Mouse (Mus musculus) limb, embryonic 10.5 days (tissue): ENCODE data around the gene Rpl38. TPM values are rescaled to one million over a fixed set of nuclear protein-coding genes. Genes with fewer than 3 reads are reported as not detected.

ENCODE experiments used
- DNase-seq: peaks from one replicate; pipeline ENCODE4 v3.0.0-alpha.2; 2017; ENCODE audit warnings: low spot score
- H3K27ac ChIP-seq: fragments of 300-500 bp; sonication (generic); 2 replicates; pipeline ENCODE4 v1.5.1; 2016; ENCODE audit warnings: mild to moderate bottlenecking
- H3K27me3 ChIP-seq: fragments of 300-500 bp; sonication (generic); 2 replicates; pipeline ENCODE4 v1.6.1; 2016; ENCODE audit warnings: low read depth, mild to moderate bottlenecking; ENCODE audit not compliant: poor library complexity, severe bottlenecking
- H3K36me3 ChIP-seq: fragments of 300-500 bp; sonication (generic); 2 replicates; pipeline ENCODE4 v1.6.1; 2016; ENCODE audit warnings: mild to moderate bottlenecking, moderate library complexity
- H3K4me1 ChIP-seq: fragments of 300-500 bp; sonication (generic); 2 replicates; pipeline ENCODE4 v1.6.1; 2016
- H3K4me3 ChIP-seq: fragments of 300-500 bp; sonication (generic); 2 replicates; pipeline ENCODE4 v1.5.1; 2016; ENCODE audit warnings: mild to moderate bottlenecking, moderate library complexity
- H3K9me3 ChIP-seq: fragments of 300-500 bp; sonication (generic); replicated peaks from 2 replicates; pipeline ENCODE4 v1.6.1; 2016; ENCODE audit warnings: mild to moderate bottlenecking
- WGBS: fragments of 180-500 bp; shearing (Covaris S2); methylation state at CpG from one replicate; pipeline ENCODE4 v1.1.7; 2016; 5-methylcytosine and 5-hydroxymethylcytosine counted together
- polyA plus RNA-seq: library from polyadenylated mRNA; unstranded; fragments of >200 nt; fragmentation: Nextera tagmentation; extraction: Ambion mirVana; gene quantifications from 2 replicates; pipeline ENCODE4 v1.2.1, GENCODE M21; 2016

Gene Rpl38
- polyA plus RNA-seq, 1 experiment from 2014 or later = 966 TPM

DNA sequence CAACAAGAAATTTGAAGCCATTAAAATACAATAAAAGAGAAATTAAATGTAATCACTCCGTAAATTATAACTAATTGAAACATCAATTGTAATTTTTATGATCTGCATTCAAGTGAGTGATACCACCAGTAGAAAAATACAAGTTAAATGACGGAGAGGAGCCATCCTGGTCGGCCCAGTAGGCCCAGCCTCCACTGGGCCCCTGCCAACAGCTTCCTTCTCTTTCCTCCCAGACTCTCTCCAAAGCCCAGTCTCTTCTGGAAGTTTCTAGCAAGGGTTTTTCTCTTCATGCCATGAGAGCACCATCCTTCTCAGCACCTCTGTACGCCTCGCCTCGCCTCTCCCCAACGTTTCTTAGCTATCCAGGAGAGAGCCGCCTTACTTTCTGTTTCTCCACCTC is 27.2 kb upstream of the Rpl38 start:
- WGBS = 89% methylated on average over 8 of the region's 8 CpGs
- DNase-seq = no peak
- Histone ChIP-seq H3K4me1 (peaks cover 63% of the 10 kb centered on the region), H3K9me3 (no peaks in the 10 kb centered on the region), H3K27ac (0 out of 2 replicates have a peak overlapping the region, but pooled peaks have one; percentile 50), H3K36me3 (no peaks in the 10 kb centered on the region), H3K27me3 (peaks cover 21% of the 10 kb centered on the region), H3K4me3 (no peak overlapping the region)

- WGBS = 71% methylated on average over 12 of the region's 12 CpGs
- Histone ChIP-seq H3K9me3 (no peaks in the 10 kb centered on the region), H3K27me3 (peaks cover 16% of the 10 kb centered on the region), H3K4me1 (peaks cover 52% of the 10 kb centered on the region), H3K4me3 (no peak overlapping the region), H3K36me3 (no peaks in the 10 kb centered on the region), H3K27ac (peak overlapping the region; percentile 71)
- no peak for DNase-seq
These were observed 26.1 kb upstream of the Rpl38 start for GRCm38 (mm10) chr11:114642184-114642583.

DNA sequence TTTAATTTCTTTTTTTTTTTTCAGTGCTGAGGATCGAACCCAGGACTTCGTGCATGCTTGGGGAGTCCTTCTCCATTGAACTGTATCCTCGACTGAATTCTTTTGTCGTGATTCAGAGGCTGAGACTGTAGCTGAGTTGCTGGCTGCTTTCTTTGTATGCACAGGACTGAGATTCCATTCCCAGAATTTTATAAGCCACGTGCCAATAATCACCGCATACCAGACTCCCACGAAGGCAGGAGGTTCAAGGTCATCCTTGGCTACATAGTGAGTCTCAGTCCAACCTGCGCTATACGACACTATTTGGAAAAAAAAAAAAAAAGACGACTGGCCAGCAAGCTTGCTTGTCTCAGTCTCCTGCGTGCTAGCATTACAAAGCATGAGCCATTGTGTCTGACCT is 25.4 kb upstream of the Rpl38 start:
- H3K4me3 ChIP-seq = no peak overlapping the region
- no peak for DNase-seq
- no peaks in the 10 kb centered on the region for H3K36me3 ChIP-seq
- peaks cover 45% of the 10 kb centered on the region for H3K4me1 ChIP-seq
- 87% methylated on average over 11 of the region's 11 CpGs for WGBS
- H3K9me3 ChIP-seq = no peaks in the 10 kb centered on the region
- H3K27ac ChIP-seq = no peak overlapping the region
- H3K27me3 ChIP-seq = peaks cover 9% of the 10 kb centered on the region

- no peaks in the 10 kb centered on the region; the same call in 1 of the 2 replicates for H3K27me3 ChIP-seq
- no peak overlapping the region for H3K27ac ChIP-seq
- peaks cover 34% of the 10 kb centered on the region for H3K4me1 ChIP-seq
- no peaks in the 10 kb centered on the region for H3K36me3 ChIP-seq
- no peak overlapping the region for H3K4me3 ChIP-seq
- 54% methylated on average over 2 of the region's 2 CpGs for WGBS
- H3K9me3 ChIP-seq = no peaks in the 10 kb centered on the region
- DNase-seq = no peak
These were observed 24.2 kb upstream of the Rpl38 start for GRCm38 (mm10) chr11:114644122-114644521.

GRCm38 (mm10) chr11:114649510-114649909 is 18.8 kb upstream of the Rpl38 start:
- H3K36me3 ChIP-seq = no peaks in the 10 kb centered on the region
- H3K27me3 ChIP-seq = no peaks in the 10 kb centered on the region
- no peak for DNase-seq
- H3K27ac ChIP-seq = no peak overlapping the region
- H3K4me1 ChIP-seq = no peaks in the 10 kb centered on the region; the same call in 1 of the 2 replicates
- 62% methylated on average over 4 of the region's 4 CpGs for WGBS
- H3K4me3 ChIP-seq = no peak overlapping the region
- H3K9me3 ChIP-seq = no peaks in the 10 kb centered on the region

DNA sequence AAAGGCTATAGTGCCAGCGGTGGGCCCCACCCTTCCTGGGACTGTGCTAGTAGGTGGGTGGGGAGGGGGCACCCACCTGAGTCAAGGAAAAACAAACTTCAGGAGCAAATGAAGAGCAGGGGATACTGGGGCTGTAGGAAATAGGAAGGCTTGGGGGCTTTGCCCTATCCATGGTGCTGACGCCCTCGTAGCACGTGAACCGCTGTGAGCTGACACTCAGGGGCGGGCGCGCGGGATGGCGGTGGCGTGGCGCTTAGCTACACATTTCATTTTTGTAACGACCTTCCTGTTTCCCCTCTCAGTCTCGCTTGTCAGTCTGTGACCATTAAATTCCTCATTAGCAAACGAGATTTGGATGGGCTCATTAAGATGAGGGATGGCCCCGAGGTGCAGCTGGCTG is 15.8 kb upstream of the Rpl38 start:
- H3K4me3 ChIP-seq = no peak overlapping the region
- no peaks in the 10 kb centered on the region for H3K9me3 ChIP-seq
- WGBS = 5% methylated on average over 16 of the region's 16 CpGs
- H3K4me1 ChIP-seq = no peaks in the 10 kb centered on the region; the same call in 1 of the 2 replicates
- no peak overlapping the region for H3K27ac ChIP-seq
- no peaks in the 10 kb centered on the region for H3K36me3 ChIP-seq
- DNase-seq = peak; percentile 76
- peaks cover 10% of the 10 kb centered on the region; the same call in 1 of the 2 replicates for H3K27me3 ChIP-seq

DNA sequence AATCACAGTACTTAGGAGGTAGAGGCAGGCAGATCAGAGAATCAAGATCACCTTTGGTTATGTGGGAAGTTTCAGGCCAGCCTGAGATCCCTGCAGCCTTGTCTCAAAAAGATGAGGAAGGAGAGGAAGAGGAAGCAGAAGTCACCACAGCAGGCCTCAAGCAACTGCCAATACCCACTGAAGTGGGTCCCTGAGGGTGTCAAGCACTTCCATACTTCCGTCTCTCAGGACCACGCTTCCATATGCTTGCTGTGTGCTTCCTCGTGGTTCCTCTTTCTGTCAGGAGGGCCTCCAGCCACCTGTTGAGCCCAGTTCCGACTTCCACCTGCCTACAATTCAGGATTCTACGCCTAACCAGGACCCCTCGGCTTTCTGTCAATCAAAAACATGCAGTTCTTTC is 14.7 kb upstream of the Rpl38 start:
- Histone ChIP-seq H3K27ac (no peak overlapping the region), H3K4me3 (no peak overlapping the region), H3K36me3 (no peaks in the 10 kb centered on the region), H3K27me3 (peaks cover 11% of the 10 kb centered on the region; the same call in 1 of the 2 replicates), H3K9me3 (no peaks in the 10 kb centered on the region), H3K4me1 (no peaks in the 10 kb centered on the region; the same call in 1 of the 2 replicates)
- no peak for DNase-seq
- WGBS = 84% methylated on average over 6 of the region's 6 CpGs

DNA sequence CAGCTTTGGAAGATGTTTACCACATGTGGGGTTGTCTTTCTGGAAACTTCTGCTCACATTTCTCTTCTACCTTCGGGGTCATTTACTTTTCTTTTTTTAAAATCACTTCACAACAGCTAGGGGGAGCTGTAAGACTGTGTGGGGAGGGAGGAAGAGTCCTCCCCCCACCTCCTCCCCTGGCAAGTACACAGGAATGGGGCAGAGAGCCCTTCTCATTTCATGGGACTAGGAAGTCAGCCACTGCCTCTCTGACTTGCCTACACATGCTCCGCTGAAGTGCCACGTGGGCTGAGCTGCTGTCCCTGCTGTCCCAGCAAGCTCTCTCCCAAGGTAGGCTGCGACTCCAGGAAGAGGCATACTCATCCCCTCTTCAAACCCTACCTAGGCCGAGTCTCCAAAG is 13.8 kb upstream of the Rpl38 start:
- Histone ChIP-seq H3K36me3 (no peaks in the 10 kb centered on the region), H3K27me3 (peaks cover 11% of the 10 kb centered on the region; the same call in 1 of the 2 replicates), H3K4me1 (no peaks in the 10 kb centered on the region; the same call in 1 of the 2 replicates), H3K4me3 (no peak overlapping the region), H3K27ac (no peak overlapping the region), H3K9me3 (no peaks in the 10 kb centered on the region)
- 67% methylated on average over 5 of the region's 5 CpGs for WGBS
- no peak for DNase-seq

GRCm38 (mm10) chr11:114655350-114656008 is 12.8 kb upstream of the Rpl38 start:
- no peak for DNase-seq
- Histone ChIP-seq H3K36me3 (no peaks in the 10 kb centered on the region), H3K4me3 (no peak overlapping the region), H3K27ac (no peak overlapping the region), H3K4me1 (no peaks in the 10 kb centered on the region; the same call in 1 of the 2 replicates), H3K27me3 (peaks cover 11% of the 10 kb centered on the region; the same call in 1 of the 2 replicates), H3K9me3 (no peaks in the 10 kb centered on the region)
- 86% methylated on average over 7 of the region's 7 CpGs for WGBS

GRCm38 (mm10) chr11:114656994-114657644 is 11.2 kb upstream of the Rpl38 start:
- Histone ChIP-seq H3K27ac (no peak overlapping the region), H3K36me3 (no peaks in the 10 kb centered on the region), H3K4me1 (no peaks in the 10 kb centered on the region; the same call in 1 of the 2 replicates), H3K4me3 (no peak overlapping the region), H3K9me3 (no peaks in the 10 kb centered on the region), H3K27me3 (peaks cover 11% of the 10 kb centered on the region; the same call in 1 of the 2 replicates)
- 37% methylated on average over 27 of the region's 27 CpGs for WGBS
- DNase-seq = no peak

- H3K27me3 ChIP-seq = peaks cover 11% of the 10 kb centered on the region; the same call in 1 of the 2 replicates
- H3K4me1 ChIP-seq = no peaks in the 10 kb centered on the region
- H3K9me3 ChIP-seq = no peaks in the 10 kb centered on the region
- H3K4me3 ChIP-seq = no peak overlapping the region
- 20% methylated on average over 7 of the region's 7 CpGs for WGBS
- no peak overlapping the region for H3K27ac ChIP-seq
- DNase-seq = peak; percentile 84
- no peaks in the 10 kb centered on the region for H3K36me3 ChIP-seq
These were observed 10.6 kb upstream of the Rpl38 start for GRCm38 (mm10) chr11:114657737-114658136.

DNA sequence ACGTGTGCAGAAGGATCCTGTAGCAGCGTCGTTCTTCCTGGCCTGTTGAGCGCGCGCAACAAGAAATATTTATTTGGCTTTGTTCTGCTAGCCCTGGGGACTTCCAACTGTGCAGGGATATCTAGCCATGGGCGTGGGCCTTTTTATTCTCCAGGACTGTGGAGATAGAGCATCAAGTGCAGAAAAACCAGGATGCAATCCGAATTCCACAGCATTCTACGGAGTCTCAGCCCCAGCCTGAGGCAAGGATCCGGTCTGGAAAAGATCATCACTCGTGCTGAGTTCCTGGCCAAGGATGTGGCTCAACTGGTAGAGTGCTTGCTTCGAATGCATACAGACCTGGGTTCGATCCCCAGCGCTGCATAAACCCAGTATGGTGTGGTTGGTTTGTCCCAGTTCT is 6.2 kb upstream of the Rpl38 start:
- no peaks in the 10 kb centered on the region for H3K9me3 ChIP-seq
- H3K36me3 ChIP-seq = no peaks in the 10 kb centered on the region
- 89% methylated on average over 14 of the region's 14 CpGs for WGBS

DNA sequence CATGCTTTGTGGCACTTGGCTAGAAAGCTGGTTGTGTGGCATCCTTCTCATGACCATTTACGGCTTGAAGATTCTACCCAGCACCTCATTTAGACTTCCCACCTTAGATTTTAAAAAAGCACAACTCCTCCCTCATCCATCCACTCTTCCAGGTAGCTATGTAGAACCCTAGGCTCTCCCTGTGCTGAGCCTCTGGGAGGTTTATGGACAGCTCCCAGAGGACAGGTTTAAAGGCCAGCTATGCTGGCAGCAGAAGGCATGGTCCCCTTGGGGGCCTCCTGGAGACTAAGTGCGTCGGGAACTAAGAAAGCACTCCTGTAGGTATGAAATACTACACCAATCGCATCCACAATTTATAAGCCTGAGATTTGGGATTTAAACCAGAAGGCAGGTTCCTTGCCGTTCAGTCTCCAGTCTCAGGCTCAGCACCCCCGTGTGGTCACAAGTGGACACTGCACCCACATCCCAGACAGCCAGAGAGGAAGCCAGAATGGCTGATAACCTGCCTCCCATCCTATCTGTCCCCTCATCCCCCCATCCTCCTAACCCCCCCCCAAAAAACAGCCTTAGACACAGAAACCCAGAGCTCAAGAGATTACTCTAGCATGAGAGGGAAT is 5.5 kb upstream of the Rpl38 start:
- Histone ChIP-seq H3K27me3 (peaks cover 25% of the 10 kb centered on the region), H3K4me1 (0 out of 2 replicates have a peak, but pooled peaks cover 3% of the 10 kb centered on the region), H3K36me3 (no peaks in the 10 kb centered on the region), H3K27ac (no peak overlapping the region), H3K9me3 (no peaks in the 10 kb centered on the region), H3K4me3 (no peak overlapping the region)
- DNase-seq = peak; percentile 66
- 40% methylated on average over 6 of the region's 6 CpGs for WGBS

More for the DNA sequence above, 6.2 kb upstream of the Rpl38 start:
- Histone ChIP-seq H3K4me3 (no peak overlapping the region), H3K27ac (no peak overlapping the region), H3K4me1 (0 out of 2 replicates have a peak, but pooled peaks cover 3% of the 10 kb centered on the region), H3K27me3 (peaks cover 28% of the 10 kb centered on the region)
- DNase-seq = no peak
